Mouse (Mus musculus): Measurements from ENCODE around the gene Gnpda2. TPM values are rescaled to one million over a fixed set of nuclear protein-coding genes. Genes with fewer than 3 reads are reported as not detected.

The Gnpda2 gene
- total RNA-seq (2021) = 1 to 10 TPM; 4.7 to 4.8 TPM
- long read RNA-seq, experiment 1, partial matches to known transcripts = 0 of 5 reads
- long read RNA-seq, experiment 1, other reads (novel, unspliced or antisense) = 0 of 5 reads
- long read RNA-seq, experiment 2, partial matches to known transcripts = 1 of 6 reads
- long read RNA-seq, experiment 2, other reads (novel, unspliced or antisense) = 0 of 6 reads

- DNase-seq = peak; percentile 75
Measured at GRCm38 (mm10) chr5:69591640-69592461, at the start of gene Gnpda2. Gnpda2 (minus strand) TSS chr5:69592340.

- DNase-seq = no peak
Measured at GRCm38 (mm10) chr5:69634766-69635165, 42.6 kb upstream of the Gnpda2 start.

DNA sequence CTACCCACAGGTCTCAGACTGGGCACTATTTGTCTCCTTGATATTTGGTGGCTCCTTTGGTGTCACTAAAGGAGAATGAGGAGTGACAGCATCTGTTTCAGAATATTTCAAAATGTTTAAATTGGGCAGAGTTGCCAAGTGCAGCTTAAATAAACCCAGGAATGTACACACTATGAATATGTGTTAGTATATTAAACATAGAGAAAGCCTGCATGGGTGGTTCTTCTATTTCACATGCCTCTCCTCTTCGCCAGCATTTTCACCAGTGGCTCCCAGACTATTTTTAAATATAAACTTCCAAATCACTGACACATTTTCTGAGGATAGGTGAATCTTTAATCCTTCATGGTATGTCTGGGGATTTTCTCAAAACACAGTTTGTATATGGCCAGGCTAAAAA, 28.8 kb upstream of the Gnpda2 start:
- DNase-seq = no peak

GRCm38 (mm10) chr5:69613209-69613796, 21.2 kb upstream of the Gnpda2 start:
- DNase-seq = no peak

DNA sequence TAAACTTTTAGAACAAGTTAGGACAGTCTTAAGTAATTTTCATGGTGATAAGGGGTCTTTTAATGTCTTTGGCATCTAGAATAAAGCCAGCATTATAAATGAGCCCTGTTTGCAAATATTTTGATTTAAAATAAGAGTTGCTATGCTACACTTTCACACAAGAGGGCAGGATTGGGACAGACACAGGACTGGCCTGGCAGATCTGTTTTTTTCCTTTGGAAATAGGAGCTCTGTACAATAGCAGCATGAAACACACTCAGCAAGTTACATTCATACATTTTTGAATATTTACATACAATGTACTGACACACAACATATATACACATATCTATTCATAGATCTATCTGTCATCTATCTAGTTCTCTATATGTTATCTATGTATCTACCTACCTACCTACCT, 8.9 kb upstream of the Gnpda2 start:
- no peak for DNase-seq

DNA sequence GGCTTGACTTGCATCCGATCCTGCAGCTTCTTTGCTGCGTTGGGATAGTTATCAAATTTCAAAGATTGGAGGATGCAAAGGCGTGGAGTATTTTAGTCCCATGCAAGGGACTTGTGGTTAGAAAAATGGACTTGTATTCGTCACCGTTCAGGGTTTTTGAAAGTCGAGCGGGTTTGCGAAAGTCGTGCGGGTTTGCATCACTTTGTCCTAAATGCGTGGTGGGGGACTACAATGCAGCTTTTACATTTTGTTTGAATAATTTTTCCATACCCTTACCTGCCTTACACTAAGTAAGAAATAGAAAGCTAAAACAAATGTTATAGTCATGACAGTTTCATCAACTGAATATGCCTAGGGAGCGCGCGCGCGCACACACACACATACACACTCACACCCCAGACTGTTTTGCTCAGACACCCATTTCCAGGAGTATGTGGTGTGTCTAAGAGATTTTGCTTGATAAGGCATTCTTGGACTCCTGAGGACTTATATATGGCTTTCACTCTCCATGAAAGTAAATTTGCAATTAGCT, 34.7 kb downstream of the Gnpda2 start:
- DNase-seq = no peak

GRCm38 (mm10) chr5:69556628-69557403, 35.3 kb downstream of the Gnpda2 start, which contains the start of gene Guf1:
Guf1 (plus strand) TSS chr5:69556923.
- DNase-seq = peak; percentile 92

- peak; percentile 44 for DNase-seq
Measured at GRCm38 (mm10) chr5:69542489-69542888, 49.7 kb downstream of the Gnpda2 start, which contains the start of gene Yipf7. Yipf7 (minus strand) TSS chr5:69542648.

DNA sequence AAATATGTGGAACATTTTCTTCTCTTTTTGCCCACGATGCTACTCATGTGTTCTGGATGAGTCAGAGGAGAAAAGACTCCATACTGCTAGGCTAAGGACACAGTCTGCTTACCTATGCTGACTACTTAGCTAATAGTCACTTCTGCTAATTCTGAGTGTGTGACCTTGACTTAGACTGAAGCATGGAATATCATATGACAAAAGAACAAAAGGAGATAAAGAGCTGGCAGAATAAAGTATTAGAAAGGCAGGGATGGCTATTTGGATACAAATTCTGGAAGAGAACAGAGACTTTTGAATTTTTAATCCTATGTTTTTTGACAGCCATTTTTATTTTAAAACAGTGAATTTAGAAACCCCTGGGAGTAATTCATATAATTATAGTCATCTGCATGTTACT, 50.5 kb downstream of the Gnpda2 start:
- DNase-seq = no peak

DNA sequence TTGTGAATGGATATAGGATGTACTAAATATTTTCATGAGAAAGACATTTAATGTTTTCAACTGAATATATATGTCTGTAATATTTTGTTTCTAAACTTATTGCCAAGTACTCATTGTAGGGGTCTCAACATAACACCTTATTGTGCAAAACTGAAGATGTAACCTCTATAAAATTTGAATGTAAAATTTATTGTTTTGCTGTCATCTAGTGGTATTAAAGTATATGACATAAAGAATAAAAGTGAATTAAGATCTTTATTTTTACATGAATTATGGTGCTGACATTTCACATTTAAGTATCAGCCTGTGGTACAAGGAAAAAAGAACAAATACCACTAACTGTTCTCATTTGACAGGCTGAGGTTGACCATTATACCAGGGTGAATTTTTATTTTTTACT, 68.2 kb downstream of the Gnpda2 start:
- DNase-seq = no peak

Other genes with a start within 250 kb of the Gnpda2 start
- 100 to 1,000 TPM; 108 to 119 TPM for gene Yipf7, start 49.7 kb downstream of the Gnpda2 start, total RNA-seq (2021)
- 10 to 100 TPM; 19.5 to 20.0 TPM for gene Guf1, start 35.4 kb downstream of the Gnpda2 start, total RNA-seq (2021)

Data from gastrocnemius, postnatal 25 days (tissue).